Mouse (Mus musculus): Measurements from ENCODE around the gene Zzz3. TPM values are rescaled to one million over a fixed set of nuclear protein-coding genes. Genes with fewer than 3 reads are reported as not detected.

Gene Zzz3
- total RNA-seq, 2 experiments from 2014 or later = 11.0 to 11.5 TPM

DNA sequence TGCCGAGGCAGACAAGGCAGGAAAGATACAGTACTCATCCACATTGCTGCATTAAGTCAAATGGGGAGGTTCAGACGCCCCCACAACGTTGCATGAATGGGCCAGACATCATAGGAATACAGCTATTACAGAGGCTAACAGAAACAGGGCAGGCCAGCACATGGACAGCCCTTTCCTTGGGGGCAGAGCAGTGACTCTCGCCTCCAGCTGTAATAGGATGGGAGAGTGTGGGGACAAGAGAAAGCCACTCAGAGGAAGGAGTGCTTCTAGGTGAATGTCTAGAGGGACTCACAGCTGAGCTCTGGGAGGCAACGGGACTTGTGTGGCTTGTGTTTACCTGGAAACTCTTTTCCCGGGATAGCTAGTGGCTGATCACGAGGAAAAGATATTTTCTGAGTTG lies 88.5 kb downstream of the Zzz3 start:
- DNase-seq = no peak
- intact Hi-C loops (cut with DNase I) = no loop called here

DNA sequence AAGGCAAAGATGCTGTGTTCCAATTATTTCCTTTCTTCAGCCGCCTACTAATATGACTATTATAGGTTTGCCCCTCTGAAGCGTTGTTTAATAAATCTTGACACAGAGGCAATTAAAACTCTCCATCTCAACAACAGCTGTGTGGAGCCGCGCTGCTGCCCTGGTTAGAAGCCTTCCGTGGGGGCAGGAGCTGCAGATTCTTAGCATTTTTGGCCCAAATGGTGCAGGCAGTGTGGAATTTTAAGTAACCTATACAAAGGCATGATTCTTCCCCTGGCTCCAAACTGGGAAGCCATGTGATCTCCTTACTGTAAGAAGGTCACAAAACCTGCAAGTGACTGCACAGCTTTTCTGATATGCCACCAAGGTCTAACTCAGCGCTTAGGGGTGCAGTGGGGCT lies 88.9 kb downstream of the Zzz3 start:
- intact Hi-C loops (cut with DNase I) = no loop called here

GRCm38 (mm10) chr3:152488964-152489363 lies 93.7 kb downstream of the Zzz3 start:
- intact Hi-C loops (cut with DNase I) = no loop called here
- no peak for DNase-seq

More for the DNA sequence above, 88.9 kb downstream of the Zzz3 start:
- no peak for DNase-seq

- DNase-seq = no peak
- intact Hi-C loops (cut with DNase I) = no loop called here
These were observed 95.2 kb downstream of the Zzz3 start for GRCm38 (mm10) chr3:152490423-152490822.

- intact Hi-C loops (cut with DNase I) = no loop called here
These were observed 97.0 kb downstream of the Zzz3 start for GRCm38 (mm10) chr3:152492241-152492640.

GRCm38 (mm10) chr3:152493813-152494212 lies 98.5 kb downstream of the Zzz3 start:
- intact Hi-C loops (cut with DNase I) = no loop called here
- no peak for DNase-seq

More at GRCm38 (mm10) chr3:152492241-152492640, 97.0 kb downstream of the Zzz3 start:
- DNase-seq = no peak

GRCm38 (mm10) chr3:152494667-152495360 lies 99.5 kb downstream of the Zzz3 start:
- no peak for DNase-seq
- intact Hi-C loops (cut with DNase I) = no loop called here

GRCm38 (mm10) chr3:152495415-152495898 lies 100.2 kb downstream of the Zzz3 start:
- intact Hi-C loops (cut with DNase I) = no loop called here
- DNase-seq = no peak

DNA sequence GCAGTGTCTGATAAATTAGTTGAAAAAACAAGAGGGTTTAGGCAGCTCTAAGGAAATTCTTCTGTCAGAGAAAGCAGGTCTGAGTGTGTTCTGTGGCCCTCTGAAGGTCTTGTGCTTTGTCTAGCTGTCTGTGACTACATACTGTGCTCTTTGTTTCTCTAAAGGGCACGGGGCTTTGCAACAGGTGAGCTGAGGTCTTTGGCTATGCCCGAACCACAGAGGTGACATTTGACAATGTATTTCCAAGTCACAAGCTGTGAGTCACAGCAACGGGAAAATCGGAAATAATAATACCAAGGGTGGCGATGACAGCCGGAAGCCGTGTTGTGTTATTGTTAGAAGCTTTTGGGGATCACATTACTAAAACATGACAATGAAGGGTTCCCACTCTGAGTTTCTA lies 101.8 kb downstream of the Zzz3 start:
- intact Hi-C loops (cut with DNase I) = no loop called here
- DNase-seq = no peak

- DNase-seq = no peak
- intact Hi-C loops (cut with DNase I) = no loop called here
These were observed 102.6 kb downstream of the Zzz3 start for GRCm38 (mm10) chr3:152497842-152498241.

DNA sequence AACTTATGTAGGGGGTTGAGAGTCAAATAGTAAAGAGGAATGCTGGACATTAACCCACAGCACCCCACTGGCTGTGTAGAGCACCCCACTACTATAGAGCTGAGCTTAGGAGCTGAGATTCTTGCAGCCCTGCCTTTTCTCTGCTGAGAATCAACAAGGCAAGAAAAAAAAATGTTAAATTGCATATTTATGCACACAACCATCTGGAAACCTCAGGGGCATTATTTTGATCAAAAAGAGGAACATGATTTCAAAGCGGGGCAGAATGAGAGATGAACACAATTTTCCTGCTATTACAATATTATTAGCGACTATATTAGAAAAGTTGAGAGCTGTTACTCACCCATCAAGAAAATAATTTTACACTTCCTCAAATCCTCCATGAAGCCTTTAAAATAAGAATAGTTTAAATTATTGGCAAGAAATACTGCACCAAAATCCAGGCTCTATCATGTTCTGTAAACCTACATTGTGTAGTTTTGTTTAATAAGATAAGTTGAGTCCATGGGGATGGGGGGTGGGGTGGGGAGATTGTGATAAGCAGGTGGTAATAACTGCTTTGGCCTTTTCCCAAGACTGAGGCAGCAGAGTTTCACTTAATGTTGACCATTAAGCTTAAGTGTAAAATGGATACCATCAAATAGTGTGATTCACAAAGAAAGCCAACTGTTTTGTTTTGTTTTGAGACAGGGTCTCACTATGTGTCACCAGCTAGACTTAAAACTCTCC lies 103.9 kb downstream of the Zzz3 start:
- no peak for DNase-seq
- intact Hi-C loops (cut with DNase I) = no loop called here

DNA sequence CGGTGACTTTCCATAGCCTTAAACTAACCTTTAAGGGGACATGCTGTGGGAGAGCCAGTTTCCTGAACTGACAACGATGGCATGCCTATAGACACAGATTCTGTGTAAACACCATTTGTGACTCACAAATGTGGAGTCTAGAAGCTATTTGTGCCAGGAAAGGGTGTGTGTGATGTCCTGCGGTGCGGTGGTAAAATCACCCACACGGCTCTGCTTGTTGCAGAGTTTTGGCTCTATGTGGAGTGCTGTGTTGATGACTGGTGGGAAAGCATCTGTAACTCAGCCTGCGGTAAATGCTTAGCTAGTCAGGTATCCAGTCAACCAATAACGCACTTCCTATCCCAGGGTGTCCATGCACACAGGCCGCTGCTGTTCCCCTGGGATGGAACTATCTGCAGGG lies 112.6 kb downstream of the Zzz3 start:
- DNase-seq = no peak
- intact Hi-C loops (cut with DNase I) = no loop called here

DNA sequence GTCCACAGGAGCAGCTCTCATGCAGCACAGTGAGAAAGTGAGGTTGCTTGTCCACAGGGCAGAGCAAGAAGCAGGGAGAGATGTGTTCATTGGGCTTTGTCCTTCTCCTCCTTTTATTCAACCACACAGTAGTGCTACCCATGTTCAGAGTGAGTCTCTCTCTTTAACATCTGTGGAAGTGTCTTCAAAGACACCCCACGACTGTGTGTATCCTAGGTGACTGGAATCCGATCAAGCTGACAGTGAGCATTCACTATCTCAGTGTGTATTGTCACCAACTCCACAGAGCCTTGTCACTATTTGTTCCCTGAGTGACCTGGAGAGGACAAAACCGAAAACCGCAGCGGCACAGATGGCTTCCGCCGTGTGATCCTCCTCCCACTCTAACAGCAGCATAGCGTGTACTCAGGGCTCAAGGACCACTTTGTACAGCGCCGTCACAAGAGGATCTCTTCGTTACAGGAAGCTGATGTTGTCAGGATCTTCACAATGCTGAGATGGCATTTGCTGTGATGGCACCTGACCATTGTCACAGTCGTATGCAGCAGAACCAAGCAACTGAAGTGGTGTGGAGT lies 113.2 kb downstream of the Zzz3 start:
- no peak for DNase-seq
- intact Hi-C loops (cut with DNase I) = no loop called here

- intact Hi-C loops (cut with DNase I) = no loop called here
- no peak for DNase-seq
These were observed 114.0 kb downstream of the Zzz3 start for GRCm38 (mm10) chr3:152509268-152509667.

Other genes starting within 250 kb of the Zzz3 start
- under 1 TPM; 0.20 to 0.69 TPM for gene Gipc2, start 229.2 kb upstream of the Zzz3 start, total RNA-seq (2021)
- 10 to 100 TPM; 46.6 to 52.2 TPM for gene Dnajb4, start 185.2 kb upstream of the Zzz3 start, total RNA-seq (2021)
- 10 to 100 TPM; 21.5 to 30.1 TPM for gene Fubp1, start 185.1 kb upstream of the Zzz3 start, total RNA-seq (2021)
- 100 to 1,000 TPM; 345 to 363 TPM for gene Nexn, start 129.1 kb upstream of the Zzz3 start, total RNA-seq (2021)
- 1 to 10 TPM; 3.2 to 5.8 TPM for gene Miga1, start 55.1 kb upstream of the Zzz3 start, total RNA-seq (2021)
- 10 to 100 TPM; 17.9 to 19.4 TPM for gene Usp33, start 49.0 kb upstream of the Zzz3 start, total RNA-seq (2021)

All from gastrocnemius, postnatal 36 days (tissue).